Mouse (Mus musculus) kidney, embryonic 16.5 days (tissue): ENCODE results near the gene Cavin1. TPM values are rescaled to one million over a fixed set of nuclear protein-coding genes. Genes with fewer than 3 reads are reported as not detected.

Source experiments
- ATAC-seq: fragments of 200-750 bp; cut with Nextera tagmentation; 2 replicates; pipeline ENCODE4 v1.8.0; 2017; ENCODE audit warnings: moderate TSS enrichment; ENCODE audit not compliant: low FRiP score, low TSS enrichment
- H3K27ac ChIP-seq: fragments of 300-500 bp; sonication (generic); 2 replicates; pipeline ENCODE4 v1.5.1; 2014; ENCODE audit warnings: low read length
- H3K27me3 ChIP-seq: fragments of 300-500 bp; sonication (generic); 2 replicates; pipeline ENCODE4 v1.6.1; 2014; ENCODE audit warnings: low read length, control low read depth, mixed read lengths; ENCODE audit not compliant: insufficient read depth
- H3K36me3 ChIP-seq: fragments of 300-500 bp; sonication (generic); 2 replicates; pipeline ENCODE4 v1.6.1; 2014; ENCODE audit warnings: low read length, control low read depth, mixed read lengths; ENCODE audit not compliant: insufficient read depth
- H3K4me1 ChIP-seq: fragments of 300-500 bp; sonication (generic); 2 replicates; pipeline ENCODE4 v1.6.1; 2014; ENCODE audit warnings: low read length, control low read depth, mixed read lengths; ENCODE audit not compliant: insufficient read depth
- H3K4me2 ChIP-seq: fragments of 300-500 bp; sonication (generic); replicated peaks from 2 replicates; pipeline ENCODE4 v1.6.1; 2014; ENCODE audit warnings: low read depth, low read length
- H3K4me3 ChIP-seq: fragments of 300-500 bp; sonication (generic); 2 replicates; pipeline ENCODE4 v1.5.1; 2014; ENCODE audit warnings: mild to moderate bottlenecking, low read length
- H3K9ac ChIP-seq: fragments of 300-500 bp; sonication (generic); replicated peaks from 2 replicates; pipeline ENCODE4 v1.6.1; 2014; ENCODE audit warnings: low read length
- H3K9me3 ChIP-seq: fragments of 300-500 bp; sonication (generic); 2 replicates; pipeline ENCODE4 v1.6.1; 2016; ENCODE audit warnings: low read length, control low read depth
- WGBS: fragments of 180-500 bp; shearing (Covaris S2); extraction: QIAGEN DNeasy Blood & Tissue Kit; methylation state at CpG from one replicate; pipeline ENCODE4 v1.1.7; 2014; 5-methylcytosine and 5-hydroxymethylcytosine counted together
- polyA plus RNA-seq: library from polyadenylated mRNA; unstranded; fragments of >200 nt; fragmentation: Nextera tagmentation; extraction: Ambion mirVana; gene quantifications from 2 replicates; pipeline ENCODE4 v1.2.1, GENCODE M21; 2015

Cavin1 gene
- polyA plus RNA-seq, 1 experiment from 2014 or later = 161 TPM

DNA sequence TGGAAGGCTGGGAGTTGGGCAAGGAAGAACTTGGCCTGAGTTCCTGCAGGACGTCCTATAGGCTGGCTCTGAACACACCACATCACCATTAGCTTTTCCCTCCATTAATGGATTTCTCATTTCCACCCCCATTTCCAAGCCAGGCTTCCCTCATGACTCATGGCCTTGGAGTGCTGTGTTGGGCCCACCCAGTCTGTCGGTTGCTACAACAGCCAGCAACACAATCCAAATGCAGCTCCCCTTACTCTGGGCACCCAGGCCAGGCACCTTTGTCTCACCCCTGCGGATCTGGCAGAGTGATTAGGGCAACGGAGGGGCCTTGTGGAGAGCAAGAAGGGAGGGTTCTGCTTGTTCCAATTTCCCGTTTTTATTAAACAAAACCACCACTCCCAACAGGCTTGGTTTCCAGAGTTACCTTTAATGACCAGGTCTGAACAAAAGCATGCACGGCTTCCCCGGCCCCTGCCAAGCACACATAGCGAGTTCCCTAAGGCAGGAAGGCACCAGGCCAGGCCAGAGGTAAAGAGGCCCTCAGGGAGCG, 8.2 kb downstream of the Cavin1 start:
- H3K27me3 ChIP-seq = peaks cover 23% of the 10 kb centered on the region
- no peak for ATAC-seq
- no peak overlapping the region for H3K9ac ChIP-seq
- H3K4me2 ChIP-seq = no peak overlapping the region
- peaks cover 30% of the 10 kb centered on the region for H3K4me1 ChIP-seq
- WGBS = 61% methylated on average over 9 of the region's 9 CpGs
- H3K36me3 ChIP-seq = peaks cover 3% of the 10 kb centered on the region; the same call in 1 of the 2 replicates
- H3K4me3 ChIP-seq = no peak overlapping the region
- peak overlapping the region; percentile 0; the same call in 1 of the 2 replicates for H3K27ac ChIP-seq
- no peaks in the 10 kb centered on the region for H3K9me3 ChIP-seq

DNA sequence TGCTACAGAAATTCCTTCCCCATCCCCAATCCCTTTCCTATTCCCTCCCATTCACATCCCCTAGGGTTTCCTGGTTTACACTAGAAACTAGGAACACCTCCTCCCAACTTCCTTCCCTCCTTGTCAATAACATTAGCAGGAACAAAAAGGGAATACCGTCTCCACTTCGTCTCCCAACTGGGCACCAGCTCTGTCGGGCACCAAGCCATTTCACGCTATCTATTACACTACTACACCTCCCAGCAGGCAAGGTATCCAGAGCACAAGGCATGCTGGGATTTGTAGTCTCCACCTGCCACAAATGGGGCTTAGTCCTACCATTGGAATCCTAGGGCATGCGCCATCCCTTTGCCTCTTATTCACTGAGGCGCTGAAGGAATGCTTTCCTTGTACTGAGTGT, 10.1 kb downstream of the Cavin1 start:
- H3K9ac ChIP-seq = no peak overlapping the region
- H3K4me2 ChIP-seq = peak overlapping the region; percentile 22; the same call in 1 of the 2 replicates
- no peaks in the 10 kb centered on the region for H3K9me3 ChIP-seq
- H3K36me3 ChIP-seq = peaks cover 3% of the 10 kb centered on the region; the same call in 1 of the 2 replicates
- no peak overlapping the region for H3K4me3 ChIP-seq
- WGBS = 17% methylated on average over 6 of the region's 6 CpGs
- H3K27ac ChIP-seq = no peak overlapping the region
- peaks cover 27% of the 10 kb centered on the region for H3K4me1 ChIP-seq
- peaks cover 20% of the 10 kb centered on the region for H3K27me3 ChIP-seq
- ATAC-seq = peak; percentile 69; the same call in 1 of the 2 replicates

GRCm38 (mm10) chr11:100959826-100960225, 10.9 kb downstream of the Cavin1 start:
- no peak for ATAC-seq
- H3K4me3 ChIP-seq = no peak overlapping the region
- peaks cover 20% of the 10 kb centered on the region for H3K27me3 ChIP-seq
- peak overlapping the region; percentile 29; the same call in 1 of the 2 replicates for H3K4me2 ChIP-seq
- peaks cover 27% of the 10 kb centered on the region for H3K4me1 ChIP-seq
- 30% methylated on average over 3 of the region's 3 CpGs for WGBS
- H3K9ac ChIP-seq = no peak overlapping the region
- H3K9me3 ChIP-seq = no peaks in the 10 kb centered on the region
- peaks cover 3% of the 10 kb centered on the region; the same call in 1 of the 2 replicates for H3K36me3 ChIP-seq
- H3K27ac ChIP-seq = peak overlapping the region; percentile 27

DNA sequence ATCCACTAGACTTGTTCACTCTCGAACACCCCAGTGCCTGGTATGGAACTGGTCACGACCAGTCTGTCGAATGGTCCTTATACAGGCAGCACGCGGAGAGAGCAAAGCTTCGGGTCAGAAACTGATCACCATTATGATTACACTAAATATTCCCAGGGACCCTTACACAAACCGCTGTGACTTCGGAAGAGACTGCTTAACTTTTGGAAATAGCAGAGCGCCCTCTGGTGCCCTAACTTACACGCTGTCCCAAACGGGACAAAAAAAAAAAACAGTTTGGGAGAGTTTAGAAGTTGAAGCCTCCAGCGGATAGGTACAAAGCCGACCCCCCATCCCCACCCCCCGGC, 11.2 kb downstream of the Cavin1 start:
- WGBS = 5% methylated on average over 14 of the region's 14 CpGs
- ATAC-seq = no peak; the same call in 1 of the 2 replicates
- Histone ChIP-seq H3K4me1 (peaks cover 27% of the 10 kb centered on the region), H3K4me3 (peak overlapping the region; percentile 33; the same call in 1 of the 2 replicates), H3K36me3 (peaks cover 3% of the 10 kb centered on the region; the same call in 1 of the 2 replicates), H3K27ac (no peak overlapping the region), H3K4me2 (peak overlapping the region; percentile 49), H3K9ac (peak overlapping the region; percentile 42), H3K27me3 (peaks cover 20% of the 10 kb centered on the region), H3K9me3 (no peaks in the 10 kb centered on the region)

- H3K27ac ChIP-seq = no peak overlapping the region
- H3K27me3 ChIP-seq = peaks cover 20% of the 10 kb centered on the region
- no peaks in the 10 kb centered on the region for H3K9me3 ChIP-seq
- 0 out of 2 replicates have a peak, but pooled peaks have one; percentile 13 for ATAC-seq
- peak overlapping the region; percentile 33 for H3K4me3 ChIP-seq
- 23% methylated on average over 76 of the region's 76 CpGs for WGBS
- peak overlapping the region; percentile 49 for H3K4me2 ChIP-seq
- H3K36me3 ChIP-seq = peaks cover 3% of the 10 kb centered on the region; the same call in 1 of the 2 replicates
- peak overlapping the region; percentile 42 for H3K9ac ChIP-seq
- peaks cover 27% of the 10 kb centered on the region for H3K4me1 ChIP-seq
Observed at GRCm38 (mm10) chr11:100958613-100959463, 11.8 kb downstream of the Cavin1 start.

DNA sequence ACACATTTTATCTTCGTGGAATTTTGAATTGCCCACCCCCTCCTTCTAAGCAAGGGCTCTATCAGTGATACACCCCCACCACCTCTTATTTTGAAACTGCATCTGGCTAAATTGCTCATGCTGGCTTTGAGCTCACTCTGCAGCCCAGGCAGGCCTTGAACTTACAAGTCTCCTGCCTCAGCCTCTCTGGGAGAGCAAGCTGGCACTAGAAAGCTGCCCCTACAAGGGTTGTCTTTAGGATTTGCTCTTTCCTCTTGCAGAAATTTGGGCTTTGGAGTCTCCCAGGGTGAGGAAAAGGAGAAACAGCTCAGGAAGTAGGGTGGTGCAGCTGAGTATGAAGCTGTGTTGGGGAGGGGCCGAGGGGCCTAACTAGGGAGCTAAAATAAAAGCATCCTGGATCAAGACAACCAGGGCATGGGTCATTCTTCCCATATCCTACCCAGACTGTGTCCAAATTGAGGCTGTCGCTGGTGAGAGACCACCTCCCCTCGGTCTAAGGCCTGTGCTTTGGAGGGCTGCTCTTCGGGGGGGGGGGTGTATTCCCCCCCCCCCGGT, 12.7 kb downstream of the Cavin1 start:
- Histone ChIP-seq H3K9ac (no peak overlapping the region), H3K9me3 (no peaks in the 10 kb centered on the region), H3K36me3 (peaks cover 3% of the 10 kb centered on the region; the same call in 1 of the 2 replicates), H3K4me2 (no peak overlapping the region), H3K27ac (no peak overlapping the region), H3K4me1 (peaks cover 27% of the 10 kb centered on the region), H3K4me3 (no peak overlapping the region), H3K27me3 (peaks cover 20% of the 10 kb centered on the region)
- no peak for ATAC-seq
- WGBS = 62% methylated on average over 6 of the region's 6 CpGs

- H3K4me1 ChIP-seq = peaks cover 27% of the 10 kb centered on the region
- no peak overlapping the region for H3K4me2 ChIP-seq
- ATAC-seq = no peak
- H3K27me3 ChIP-seq = peaks cover 20% of the 10 kb centered on the region
- H3K4me3 ChIP-seq = no peak overlapping the region
- peaks cover 3% of the 10 kb centered on the region; the same call in 1 of the 2 replicates for H3K36me3 ChIP-seq
- no peak overlapping the region for H3K9ac ChIP-seq
- 1% methylated on average over 5 of the region's 5 CpGs for WGBS
- H3K27ac ChIP-seq = no peak overlapping the region
- no peaks in the 10 kb centered on the region for H3K9me3 ChIP-seq
Observed at GRCm38 (mm10) chr11:100957244-100957643, 13.4 kb downstream of the Cavin1 start.

DNA sequence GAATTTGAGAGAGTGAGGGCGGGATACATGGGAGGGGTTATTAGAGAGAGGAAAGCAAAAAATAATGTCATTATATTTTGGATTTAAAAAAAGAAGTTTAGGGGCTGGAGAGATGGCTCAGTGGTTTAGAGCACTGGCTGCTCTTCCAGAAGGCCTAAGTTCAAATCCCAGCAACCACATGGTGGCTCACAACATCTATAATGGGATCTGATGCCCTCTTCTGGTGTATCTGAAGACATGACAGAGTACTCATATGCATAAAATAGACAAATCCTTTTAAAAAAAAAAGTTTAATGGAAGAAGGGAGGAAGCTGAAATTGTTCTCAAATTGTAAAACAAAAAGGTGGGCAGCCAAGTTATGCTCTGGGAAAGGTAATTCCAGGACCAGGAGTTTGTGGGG, 21.1 kb downstream of the Cavin1 start:
- Histone ChIP-seq H3K4me3 (no peak overlapping the region), H3K4me1 (no peaks in the 10 kb centered on the region), H3K9ac (no peak overlapping the region), H3K4me2 (no peak overlapping the region), H3K27me3 (no peaks in the 10 kb centered on the region), H3K36me3 (no peaks in the 10 kb centered on the region), H3K27ac (no peak overlapping the region), H3K9me3 (peaks cover 9% of the 10 kb centered on the region)
- WGBS = 100% methylated on average over 1 of the region's 1 CpGs
- no peak for ATAC-seq

GRCm38 (mm10) chr11:100948317-100948716, 22.4 kb downstream of the Cavin1 start:
- Histone ChIP-seq H3K27me3 (no peaks in the 10 kb centered on the region), H3K9me3 (peaks cover 9% of the 10 kb centered on the region), H3K27ac (no peak overlapping the region), H3K4me2 (no peak overlapping the region), H3K4me1 (no peaks in the 10 kb centered on the region), H3K9ac (no peak overlapping the region), H3K4me3 (no peak overlapping the region), H3K36me3 (no peaks in the 10 kb centered on the region)
- WGBS = 58% methylated on average over 4 of the region's 4 CpGs
- ATAC-seq = no peak
